Mouse (Mus musculus) adrenal gland, postnatal 10 days (tissue): ENCODE measurements at regions not wholly inside any gene's neighbourhood (a gene's known extent, or its start where the extent isn't known, plus 50 kb on each side); places are given as distances from the start of the nearest gene placed in this dataset.
"Not testable (repeated sequence)": the region's sequence is repeated elsewhere in the genome, so short reads cannot be mapped to it uniquely, and the experiment has no call there.

ENCODE experiments used
- DNase-seq: peaks from one replicate; pipeline ENCODE4 v3.0.0; 2021; ENCODE audit warnings: mixed read lengths

DNA sequence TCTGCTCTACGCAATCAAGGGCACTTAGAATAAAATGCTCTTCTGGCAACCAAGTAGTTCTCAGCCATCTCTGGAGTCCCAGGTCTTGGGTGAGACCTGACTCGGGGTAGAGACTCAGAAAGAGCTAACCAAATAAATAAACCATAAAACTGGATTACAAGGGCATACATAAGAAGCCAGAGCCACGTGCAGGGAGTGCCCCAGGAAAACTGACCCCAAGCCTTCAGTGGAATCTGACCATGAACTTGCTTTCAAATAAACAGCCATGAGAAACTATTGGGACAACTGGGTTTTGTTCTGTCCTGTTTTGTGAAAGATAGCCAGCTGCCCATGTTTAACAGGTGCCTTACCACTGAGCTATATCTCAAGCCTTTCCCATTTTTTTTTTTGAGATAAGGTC is 170.3 kb downstream of the Tomm20 start:
- DNase-seq: no peak

DNA sequence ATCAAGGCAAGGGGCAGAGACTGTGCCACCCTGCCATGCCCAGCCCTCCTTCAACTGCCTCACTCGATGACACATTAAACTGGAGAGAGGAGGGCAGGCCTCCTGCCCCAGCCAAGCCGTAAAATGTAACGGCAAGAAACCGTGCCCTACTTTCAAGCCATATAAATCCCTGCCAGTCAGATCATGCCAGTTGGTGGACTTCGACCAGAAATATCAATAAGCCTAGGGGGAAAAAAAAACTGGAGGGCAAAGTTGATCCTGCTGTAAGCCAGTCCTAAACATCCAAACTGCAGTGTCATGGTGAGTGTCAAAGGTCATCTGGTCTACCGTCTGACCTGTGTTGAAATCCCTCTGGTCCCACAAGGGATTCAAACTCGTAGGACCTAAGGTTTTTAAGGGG is 170.8 kb downstream of the Tomm20 start:
- no peak for DNase-seq

- no peak for DNase-seq
Observed at GRCm38 (mm10) chr8:126772748-126773147, 172.9 kb downstream of the Tomm20 start.

DNA sequence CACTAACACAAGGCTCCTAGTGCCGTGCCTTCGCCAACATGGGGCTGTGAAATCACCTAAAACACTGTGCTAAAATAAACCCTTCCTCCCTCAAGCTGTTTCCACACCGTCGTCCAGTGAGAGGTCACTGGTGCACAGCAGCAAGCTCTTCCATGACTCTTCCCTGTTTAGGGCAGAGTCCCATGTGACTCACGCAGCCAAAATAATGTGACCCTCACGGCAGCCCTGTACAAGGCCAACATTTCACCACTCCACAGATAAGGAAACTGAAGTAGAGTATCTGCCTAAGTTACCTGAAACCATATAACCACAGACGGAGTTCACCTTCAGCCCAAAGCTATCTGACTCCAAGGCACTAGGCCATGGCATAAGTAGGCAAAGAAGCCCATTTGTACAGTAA is 173.4 kb downstream of the Tomm20 start:
- DNase-seq: no peak

DNA sequence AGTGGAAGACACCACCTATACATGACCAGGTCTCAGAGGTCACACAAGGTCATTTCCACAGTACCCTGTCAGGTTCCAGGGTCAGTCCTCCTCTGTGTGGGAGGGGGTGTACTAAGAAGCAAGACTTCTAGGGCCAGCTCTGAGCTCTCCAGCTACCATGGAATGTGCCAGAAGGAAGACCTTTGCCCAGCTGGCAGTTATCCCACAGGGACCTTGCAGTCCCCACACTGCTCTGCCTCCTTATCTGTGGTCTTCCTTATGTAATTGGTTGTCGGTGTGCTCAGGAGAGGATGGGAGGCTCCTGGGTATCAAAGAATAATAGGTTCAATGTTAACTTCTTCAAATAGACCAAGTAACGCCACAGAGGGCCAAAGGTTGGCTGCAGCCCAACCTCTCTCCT is 175.3 kb downstream of the Tomm20 start:
- DNase-seq: not testable (repeated sequence)

GRCm38 (mm10) chr8:126768142-126768541 is 174.4 kb upstream of the Irf2bp2 start:
- no peak for DNase-seq

DNA sequence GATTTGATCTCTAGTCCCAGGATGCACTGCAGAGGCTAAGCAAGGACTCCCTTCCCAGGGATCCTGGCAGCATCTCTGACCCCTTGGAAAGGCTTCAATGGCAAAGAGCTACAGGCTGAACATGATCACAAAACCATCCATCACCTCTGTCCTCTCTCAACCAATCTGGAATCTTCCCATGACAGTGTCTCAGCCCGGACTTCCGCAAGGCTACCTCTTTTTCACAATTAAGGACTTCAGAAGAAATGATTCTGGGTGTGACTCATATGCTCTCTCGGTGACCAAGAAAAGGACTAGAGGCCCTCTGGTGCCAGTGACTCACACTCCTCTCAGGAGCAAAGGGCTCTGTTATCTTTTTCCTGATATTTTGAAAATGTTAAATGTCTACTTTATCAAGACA is 173.6 kb upstream of the Irf2bp2 start:
- DNase-seq: peak; percentile 81

DNA sequence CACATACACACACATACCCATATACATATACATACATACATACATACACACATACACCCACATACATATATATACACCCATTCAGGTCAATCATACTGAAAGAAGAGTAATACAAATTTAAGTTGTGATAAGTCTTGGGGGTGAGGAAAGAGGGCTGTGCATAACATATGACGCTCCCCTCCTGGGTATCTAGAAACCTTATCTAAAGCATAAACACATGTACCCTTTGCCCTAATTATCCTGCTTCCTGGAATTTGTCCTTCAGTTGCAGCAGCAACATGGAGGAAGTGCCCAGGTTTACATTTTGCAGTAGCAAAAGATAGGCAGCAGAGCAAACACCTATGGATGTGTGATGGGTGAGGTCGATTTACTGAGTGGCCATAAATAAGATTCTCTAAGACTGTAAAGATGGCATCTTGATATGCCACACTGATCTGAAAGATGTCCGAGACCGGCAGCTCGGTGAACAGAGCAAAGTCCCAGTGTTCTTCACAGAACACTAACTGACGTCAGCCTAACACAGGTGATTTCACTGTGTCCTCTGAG is 172.0 kb upstream of the Irf2bp2 start:
- DNase-seq: no peak

- DNase-seq: no peak
Observed at GRCm38 (mm10) chr8:126763600-126763999, 169.8 kb upstream of the Irf2bp2 start.

DNA sequence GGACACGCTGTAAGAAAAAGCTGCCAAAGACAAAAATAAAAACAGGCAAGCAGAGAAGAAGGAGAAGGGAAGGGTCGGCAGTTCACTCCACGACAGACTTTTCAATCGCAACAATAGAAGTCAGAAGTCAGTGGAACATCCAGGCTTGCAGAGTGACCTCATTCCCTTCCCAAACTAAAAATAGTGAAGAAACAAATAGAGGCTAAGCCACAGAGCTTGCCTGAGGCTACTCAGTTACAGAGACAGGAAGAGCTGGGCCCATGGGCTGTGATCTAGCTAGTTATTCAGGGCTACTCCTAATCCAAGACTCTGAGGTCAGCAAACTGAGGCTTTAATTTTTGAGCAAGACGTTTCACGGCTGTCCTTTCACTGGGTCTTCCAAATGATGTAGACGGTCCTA is 165.9 kb upstream of the Irf2bp2 start:
- DNase-seq: no peak

- no peak for DNase-seq
Observed at GRCm38 (mm10) chr8:126758951-126759350, 165.2 kb upstream of the Irf2bp2 start.

- DNase-seq: no peak
Observed at GRCm38 (mm10) chr8:126757951-126758757, 164.4 kb upstream of the Irf2bp2 start.

GRCm38 (mm10) chr8:126756300-126757097 is 162.7 kb upstream of the Irf2bp2 start:
- DNase-seq: no peak

DNA sequence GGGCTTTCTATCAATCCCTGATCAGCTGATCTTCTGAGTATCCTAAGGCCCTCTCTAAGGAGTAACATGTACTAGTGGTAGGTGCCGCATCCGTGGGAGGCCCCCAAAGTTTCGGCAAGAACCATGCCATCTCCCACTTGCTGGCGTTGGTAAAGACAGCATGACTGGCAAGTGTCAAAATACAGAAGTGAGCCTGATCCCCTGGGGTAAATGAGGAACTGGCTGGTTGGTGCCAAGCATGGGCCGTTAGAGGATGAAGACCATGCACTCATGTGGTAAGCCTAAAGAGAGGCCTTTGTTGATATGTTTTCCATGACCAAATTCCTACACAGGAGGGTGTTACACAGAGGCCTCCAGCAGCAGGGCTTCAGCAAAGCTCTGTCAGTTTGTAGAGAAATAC is 161.9 kb upstream of the Irf2bp2 start:
- no peak for DNase-seq

- no peak for DNase-seq
Observed at GRCm38 (mm10) chr8:126754361-126754809, 160.6 kb upstream of the Irf2bp2 start.

GRCm38 (mm10) chr8:126753059-126753855 is 159.5 kb upstream of the Irf2bp2 start:
- DNase-seq: no peak

- no peak for DNase-seq
Observed at GRCm38 (mm10) chr8:126751416-126752140, 157.8 kb upstream of the Irf2bp2 start.

DNA sequence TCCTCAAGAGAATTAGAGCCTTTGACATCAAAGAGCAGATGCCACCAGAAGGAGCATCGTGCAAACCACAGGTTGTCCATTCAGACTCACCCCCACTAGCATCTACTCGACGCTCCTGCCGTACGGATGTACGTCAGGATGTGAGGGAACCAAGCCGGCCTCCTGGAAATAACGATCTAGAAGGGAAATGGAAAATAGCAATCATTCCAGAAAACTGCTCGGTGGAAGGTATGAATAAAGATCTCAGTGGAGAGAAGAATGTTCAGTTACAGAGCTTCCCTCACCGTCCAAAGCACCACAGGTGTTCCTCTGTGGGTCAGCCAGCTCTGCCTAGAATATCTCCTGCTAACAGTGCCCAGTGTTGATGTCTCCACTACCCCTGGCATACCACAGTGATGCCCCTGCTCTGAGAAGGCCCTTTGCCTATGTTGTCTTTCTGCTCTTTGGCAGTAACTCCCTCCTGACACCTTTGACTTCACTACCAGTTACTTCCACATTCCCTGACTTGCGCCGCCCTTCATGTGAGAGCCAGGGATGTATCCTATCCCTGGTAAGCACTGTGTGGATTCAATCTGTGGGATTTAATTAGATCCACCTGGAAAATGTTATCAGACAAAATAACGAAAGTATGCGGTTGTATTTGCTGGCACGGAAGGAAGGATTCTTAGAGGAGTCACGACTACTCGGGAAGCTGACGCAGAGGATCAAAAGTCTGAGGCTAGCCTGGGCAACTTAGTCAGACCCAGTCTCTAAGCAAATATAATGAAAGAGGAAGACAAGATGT is 152.4 kb upstream of the Irf2bp2 start:
- DNase-seq: no peak

GRCm38 (mm10) chr8:126744747-126745382 is 151.1 kb upstream of the Irf2bp2 start:
- no peak for DNase-seq

DNA sequence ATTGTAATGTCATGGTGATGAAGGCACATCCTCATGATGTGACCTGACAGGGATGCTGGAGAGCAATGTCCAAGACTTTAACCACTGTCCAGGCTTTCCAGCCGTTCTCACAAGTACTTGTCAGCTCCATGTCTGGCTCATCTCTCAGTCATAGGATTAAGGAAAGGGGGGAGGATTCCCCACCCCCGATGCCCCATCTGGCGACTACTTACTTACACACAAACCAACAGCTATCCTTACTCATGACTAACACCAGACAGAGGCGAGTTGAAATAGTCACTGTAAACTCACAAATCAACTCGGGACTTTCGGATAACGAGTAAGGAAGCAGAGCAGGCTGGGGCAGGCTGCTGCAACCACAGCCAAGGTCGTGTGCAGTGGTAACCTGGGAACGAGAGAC is 149.5 kb upstream of the Irf2bp2 start:
- DNase-seq: no peak
